Mouse (Mus musculus): ENCODE measurements around the gene Dab2. TPM values are rescaled to one million over a fixed set of nuclear protein-coding genes. Genes with fewer than 3 reads are reported as not detected.

Dab2 gene
- polyA plus RNA-seq, 1 experiment from 2014 or later = 30.8 TPM

Other genes starting within 250 kb of the Dab2 start
- gene C9, start 145.5 kb downstream of the Dab2 start, polyA plus RNA-seq (2015; fragmentation: Nextera tagmentation; extraction: Ambion mirVana) = not detected in 2 replicates
- 2.9 and 4.5 TPM in 2 replicates for gene Fyb, start 223.1 kb downstream of the Dab2 start, polyA plus RNA-seq (2015; fragmentation: Nextera tagmentation; extraction: Ambion mirVana)